In genomic region chr2:73540450-73541162, GRCm38 (mm10) we compare ENCODE assay signal across 8 mouse cellular contexts. TPM values are rescaled to one million over a fixed set of nuclear protein-coding genes. Genes with fewer than 3 reads are reported as not detected.
DNase-seq lines count a peak whose midpoint lies in the region; ATAC-seq lines count a peak whose summit lies in the region.

No protein-coding gene starts in this region.

- no peak overlapping the region for H3K27ac ChIP-seq in midbrain, embryonic 10.5 days (replicated peaks)
- H3K27ac ChIP-seq in midbrain, embryonic 15.5 days, result no peak overlapping the region
- no peak overlapping the region for H3K27ac ChIP-seq in embryonic facial prominence, embryonic 11.5 days (replicated peaks; ENCODE audit: low read depth, low read length)

- peak overlapping the region; percentile 14; the same call in 1 of the 2 replicates for H3K4me3 ChIP-seq in midbrain, embryonic 10.5 days
- no peak overlapping the region for H3K4me3 ChIP-seq in midbrain, embryonic 15.5 days
- H3K4me3 ChIP-seq in embryonic facial prominence, embryonic 11.5 days (ENCODE audit: low read depth, low read length), result no peak overlapping the region

- peaks cover 13% of the 10 kb centered on the region for H3K27me3 ChIP-seq in midbrain, embryonic 10.5 days (ENCODE audit: low read depth, poor library complexity, severe bottlenecking)
- peaks cover 3% of the 10 kb centered on the region for H3K27me3 ChIP-seq in midbrain, embryonic 15.5 days (replicated peaks)
- H3K27me3 ChIP-seq in embryonic facial prominence, embryonic 11.5 days (ENCODE audit: control insufficient read depth, insufficient read depth, low read length), result no peaks in the 10 kb centered on the region

- DNase-seq in midbrain, embryonic 10.5 days (ENCODE audit: low spot score), result no peak
- DNase-seq in embryonic facial prominence, embryonic 11.5 days (ENCODE audit: low spot score), result no peak
- peak; percentile 23 for DNase-seq in liver
- no peak for DNase-seq in layer of hippocampus, adult 8-10 months (ENCODE audit: low spot score in 2 of 2)
- DNase-seq in kidney, postnatal 25 days, result no peak
- DNase-seq in right cerebral cortex, postnatal 4 days, result no peak

- H3K9ac ChIP-seq in midbrain, embryonic 15.5 days, result no peak overlapping the region
- H3K9ac ChIP-seq in embryonic facial prominence, embryonic 11.5 days (replicated peaks; ENCODE audit: low read length), result no peak overlapping the region

- no peaks in the 10 kb centered on the region for H3K36me3 ChIP-seq in midbrain, embryonic 10.5 days
- H3K36me3 ChIP-seq in midbrain, embryonic 15.5 days (replicated peaks), result no peaks in the 10 kb centered on the region
- H3K36me3 ChIP-seq in embryonic facial prominence, embryonic 11.5 days (replicated peaks; ENCODE audit: control insufficient read depth, insufficient read depth, low read depth, low read length), result no peaks in the 10 kb centered on the region

- H3K9me3 ChIP-seq in midbrain, embryonic 10.5 days (replicated peaks), result no peaks in the 10 kb centered on the region
- no peaks in the 10 kb centered on the region for H3K9me3 ChIP-seq in midbrain, embryonic 15.5 days
- H3K9me3 ChIP-seq in embryonic facial prominence, embryonic 11.5 days (replicated peaks; ENCODE audit: control insufficient read depth, low read length), result no peaks in the 10 kb centered on the region

- no peak for ATAC-seq in midbrain, embryonic 15.5 days (replicated peaks)
- ATAC-seq in embryonic facial prominence, embryonic 11.5 days (replicated peaks; ENCODE audit: insufficient number of reproducible peaks, low FRiP score, low TSS enrichment, low read depth), result no peak
- peak; percentile 89 for ATAC-seq in neutrophil, adult 5-6 weeks (ENCODE audit: extremely low read depth, insufficient number of reproducible peaks, low FRiP score, poor library complexity, severe bottlenecking)

- H3K4me1 ChIP-seq in midbrain, embryonic 10.5 days, result peaks cover 18% of the 10 kb centered on the region
- no peaks in the 10 kb centered on the region for H3K4me1 ChIP-seq in midbrain, embryonic 15.5 days
- H3K4me1 ChIP-seq in embryonic facial prominence, embryonic 11.5 days (ENCODE audit: control insufficient read depth, insufficient read depth, low read length), result no peaks in the 10 kb centered on the region; the same call in none of the 2 replicates

- WGBS in midbrain, embryonic 10.5 days, result 45% methylated on average over 16 of the region's 16 CpGs
- 41% methylated on average over 16 of the region's 16 CpGs for WGBS in midbrain, embryonic 15.5 days
- 27% methylated on average over 16 of the region's 16 CpGs for WGBS in embryonic facial prominence, embryonic 11.5 days

- no peak overlapping the region for H3K4me2 ChIP-seq in midbrain, embryonic 15.5 days
- H3K4me2 ChIP-seq in embryonic facial prominence, embryonic 11.5 days (ENCODE audit: low read depth, low read length), result peak overlapping the region; percentile 10; the same call in 1 of the 2 replicates

RNA-seq across cellular contexts. Expression of gene Wipf1, which starts 11.1 kb away (rescaled TPM):
- 7.4 and 7.6 TPM in 2 replicates for polyA plus RNA-seq in midbrain, embryonic 10.5 days (2016; fragmentation: Nextera tagmentation; extraction: Ambion mirVana)
- 2.3 and 2.7 TPM in 2 replicates for polyA plus RNA-seq in midbrain, embryonic 15.5 days (2015; fragmentation: Nextera tagmentation; extraction: Ambion mirVana)
- polyA plus RNA-seq in embryonic facial prominence, embryonic 11.5 days (2014; fragmentation: Nextera tagmentation; extraction: Ambion mirVana), result 15.9 and 17.5 TPM in 2 replicates
- 104 and 109 TPM in 2 replicates for total RNA-seq in neutrophil, adult 5-6 weeks (2017)
- total RNA-seq in layer of hippocampus, adult 8-10 months (2022), result 10 to 100 TPM in 2 of 4 experiments, 1 to 10 TPM in 2; 8.4 to 18.7 (median 13.2) TPM

RNA-seq across cellular contexts. Expression of gene Chrna1, which starts 39.5 kb away (rescaled TPM):
- 0.40 and 0.84 TPM in 2 replicates for polyA plus RNA-seq in midbrain, embryonic 10.5 days (2016; fragmentation: Nextera tagmentation; extraction: Ambion mirVana)
- 0.18 and 0.24 TPM in 2 replicates for polyA plus RNA-seq in midbrain, embryonic 15.5 days (2015; fragmentation: Nextera tagmentation; extraction: Ambion mirVana)
- 0.88 and 1.2 TPM in 2 replicates for polyA plus RNA-seq in embryonic facial prominence, embryonic 11.5 days (2014; fragmentation: Nextera tagmentation; extraction: Ambion mirVana)
- total RNA-seq in neutrophil, adult 5-6 weeks (2017), result not detected in 2 replicates
- total RNA-seq in layer of hippocampus, adult 8-10 months (2022), result under 1 TPM; 0.24 to 0.60 (median 0.43) TPM
